Mouse (Mus musculus) forebrain, embryonic 11.5 days (tissue): ENCODE measurements around the gene Vps54. TPM values are rescaled to one million over a fixed set of nuclear protein-coding genes. Genes with fewer than 3 reads are reported as not detected.
"Not testable (repeated sequence)": the region's sequence is repeated elsewhere in the genome, so short reads cannot be mapped to it uniquely, and the experiment has no call there.

Experiments used
- ATAC-seq: fragments of 200-750 bp; cut with Nextera tagmentation; replicated peaks from 2 replicates; pipeline ENCODE4 v1.8.0; 2017; ENCODE audit warnings: moderate TSS enrichment; ENCODE audit not compliant: low FRiP score
- DNase-seq: peaks from one replicate; pipeline ENCODE4 v3.0.0-alpha.2; 2017; ENCODE audit warnings: low spot score
- H3K27ac ChIP-seq: fragments of 300-500 bp; sonication (generic); 2 replicates; pipeline ENCODE4 v1.5.1; 2014; ENCODE audit warnings: low read depth, low read length
- H3K27me3 ChIP-seq: fragments of 300-500 bp; sonication (generic); 2 replicates; pipeline ENCODE4 v1.6.1; 2014; ENCODE audit warnings: mild to moderate bottlenecking, low read length, mixed read lengths; ENCODE audit not compliant: control insufficient read depth, insufficient read depth
- H3K36me3 ChIP-seq: fragments of 300-500 bp; sonication (generic); 2 replicates; pipeline ENCODE4 v1.6.1; 2014; ENCODE audit warnings: mild to moderate bottlenecking, low read length, moderate library complexity, mixed read lengths; ENCODE audit not compliant: control insufficient read depth, insufficient read depth
- H3K4me1 ChIP-seq: fragments of 300-500 bp; sonication (generic); replicated peaks from 2 replicates; pipeline ENCODE4 v1.6.1; 2014; ENCODE audit warnings: low read length, mixed read lengths; ENCODE audit not compliant: control insufficient read depth, insufficient read depth
- H3K4me2 ChIP-seq: fragments of 300-500 bp; sonication (generic); 2 replicates; pipeline ENCODE4 v1.6.1; 2014; ENCODE audit warnings: low read depth, mild to moderate bottlenecking, low read length, moderate library complexity, mixed read lengths; ENCODE audit not compliant: severe bottlenecking
- H3K4me3 ChIP-seq: fragments of 300-500 bp; sonication (generic); 2 replicates; pipeline ENCODE4 v1.5.1; 2014; ENCODE audit warnings: low read depth, low read length
- H3K9ac ChIP-seq: fragments of 300-500 bp; sonication (generic); 2 replicates; pipeline ENCODE4 v1.6.1; 2014; ENCODE audit warnings: low read length
- H3K9me3 ChIP-seq: fragments of 300-500 bp; sonication (generic); 2 replicates; pipeline ENCODE4 v1.6.1; 2016; ENCODE audit warnings: low read length, mixed read lengths; ENCODE audit not compliant: control insufficient read depth
- WGBS: fragments of 180-500 bp; shearing (Covaris S2); extraction: QIAGEN DNeasy Blood & Tissue Kit; methylation state at CpG from one replicate; pipeline ENCODE4 v1.1.7; 2014; 5-methylcytosine and 5-hydroxymethylcytosine counted together
- polyA plus RNA-seq: library from polyadenylated mRNA; unstranded; fragments of >200 nt; fragmentation: Nextera tagmentation; extraction: Ambion mirVana; gene quantifications from 2 replicates; pipeline ENCODE4 v1.2.1, GENCODE M21; 2014

Vps54 gene
- polyA plus RNA-seq, 1 experiment from 2014 or later = 17.3 TPM

DNA sequence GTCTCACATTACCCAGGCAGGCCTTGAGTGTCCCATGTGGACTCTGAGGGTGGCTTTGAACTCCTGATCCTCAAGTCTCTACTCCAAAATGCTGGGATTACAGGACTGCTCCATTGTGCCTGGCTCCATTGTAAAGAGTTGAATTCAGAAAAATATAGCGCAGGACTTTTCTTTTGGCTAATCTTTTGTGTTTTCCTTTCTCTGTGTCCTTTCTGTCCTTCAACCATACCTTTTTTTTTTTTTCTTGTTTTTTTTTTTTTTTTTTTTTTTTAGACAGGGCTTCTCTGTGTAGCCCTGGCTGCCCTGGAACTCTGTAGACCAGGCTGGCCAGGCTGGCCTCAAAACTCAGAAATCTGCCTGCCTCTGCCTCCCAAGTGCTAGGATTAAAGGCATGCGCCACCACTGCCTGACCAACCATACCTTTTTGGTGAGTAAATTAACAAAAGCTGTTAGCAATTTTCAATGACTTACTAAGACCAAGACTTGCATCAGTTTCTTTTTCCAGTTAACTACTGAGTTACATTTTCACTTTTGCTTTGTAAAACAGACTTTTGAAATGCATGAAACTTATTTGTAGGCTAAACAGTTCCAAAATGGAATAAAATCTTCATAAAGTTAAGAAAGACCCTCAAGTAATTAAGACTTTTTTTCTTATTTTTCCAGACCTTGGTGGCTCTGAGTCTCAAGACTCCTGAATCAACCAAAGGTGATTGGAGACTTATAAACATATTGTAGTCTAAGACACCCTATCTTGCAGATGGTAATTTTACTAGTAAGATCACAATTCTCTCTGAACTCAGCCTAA is 1.4 kb upstream of the Vps54 start:
- Histone ChIP-seq H3K9ac (peak overlapping the region; percentile 98; the same call in 1 of the 2 replicates), H3K4me1 (no peaks in the 10 kb centered on the region), H3K9me3 (no peaks in the 10 kb centered on the region), H3K4me3 (peak overlapping the region; percentile 93; the same call in 1 of the 2 replicates), H3K27me3 (no peaks in the 10 kb centered on the region), H3K4me2 (peak overlapping the region; percentile 61; the same call in 1 of the 2 replicates), H3K36me3 (no peaks in the 10 kb centered on the region), H3K27ac (no peak overlapping the region)
- DNase-seq (no peak), ATAC-seq (no peak)
- 94% methylated on average over 2 of the region's 2 CpGs for WGBS

DNA sequence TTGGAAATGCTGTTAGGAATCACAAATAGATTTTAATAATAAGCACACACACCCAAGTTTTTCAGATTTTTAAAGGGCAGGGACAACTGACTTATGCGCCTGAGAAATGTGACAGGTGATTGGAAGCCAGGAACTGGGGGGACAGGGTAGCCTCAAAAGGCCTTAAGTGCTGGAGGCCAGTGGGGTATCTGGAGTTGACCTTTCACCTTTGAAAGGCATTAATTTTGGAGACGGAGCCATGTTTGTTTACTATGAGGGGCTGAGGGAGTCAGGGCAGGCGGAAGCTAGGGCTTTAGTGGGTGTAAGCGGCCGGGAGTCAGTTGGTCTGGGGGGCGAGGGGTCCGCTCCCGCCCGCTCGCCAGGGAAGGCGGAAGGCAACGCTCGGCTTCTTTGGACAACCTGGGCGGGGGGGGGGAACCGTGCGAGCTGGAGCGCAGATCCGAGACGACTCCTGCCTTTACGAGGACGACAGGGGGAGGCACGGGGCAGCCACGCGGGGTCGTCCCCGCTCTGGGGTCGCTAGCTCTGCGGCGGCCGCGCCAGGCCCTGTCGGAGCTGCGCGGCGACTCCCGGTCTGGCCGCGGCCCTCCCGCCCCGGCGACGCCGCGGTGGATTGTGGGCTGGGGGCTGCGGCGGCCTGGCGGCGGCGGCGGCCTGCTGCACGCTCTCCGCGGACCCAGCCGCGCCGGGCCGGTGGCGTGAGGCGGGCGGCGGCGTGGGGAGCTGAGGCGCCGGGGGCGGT is 631 bp upstream of the Vps54 start:
- H3K36me3 ChIP-seq = no peaks in the 10 kb centered on the region
- peak overlapping the region; percentile 98 for H3K9ac ChIP-seq
- no peaks in the 10 kb centered on the region for H3K9me3 ChIP-seq
- under 1% methylated on average over 50 of the region's 65 CpGs for WGBS
- no peaks in the 10 kb centered on the region for H3K27me3 ChIP-seq
- H3K4me1 ChIP-seq = no peaks in the 10 kb centered on the region
- DNase-seq = peak; percentile 85
- H3K4me2 ChIP-seq = peak overlapping the region; percentile 61
- H3K4me3 ChIP-seq = peak overlapping the region; percentile 93
- peak; percentile 90 for ATAC-seq
- peak overlapping the region; percentile 93 for H3K27ac ChIP-seq

DNA sequence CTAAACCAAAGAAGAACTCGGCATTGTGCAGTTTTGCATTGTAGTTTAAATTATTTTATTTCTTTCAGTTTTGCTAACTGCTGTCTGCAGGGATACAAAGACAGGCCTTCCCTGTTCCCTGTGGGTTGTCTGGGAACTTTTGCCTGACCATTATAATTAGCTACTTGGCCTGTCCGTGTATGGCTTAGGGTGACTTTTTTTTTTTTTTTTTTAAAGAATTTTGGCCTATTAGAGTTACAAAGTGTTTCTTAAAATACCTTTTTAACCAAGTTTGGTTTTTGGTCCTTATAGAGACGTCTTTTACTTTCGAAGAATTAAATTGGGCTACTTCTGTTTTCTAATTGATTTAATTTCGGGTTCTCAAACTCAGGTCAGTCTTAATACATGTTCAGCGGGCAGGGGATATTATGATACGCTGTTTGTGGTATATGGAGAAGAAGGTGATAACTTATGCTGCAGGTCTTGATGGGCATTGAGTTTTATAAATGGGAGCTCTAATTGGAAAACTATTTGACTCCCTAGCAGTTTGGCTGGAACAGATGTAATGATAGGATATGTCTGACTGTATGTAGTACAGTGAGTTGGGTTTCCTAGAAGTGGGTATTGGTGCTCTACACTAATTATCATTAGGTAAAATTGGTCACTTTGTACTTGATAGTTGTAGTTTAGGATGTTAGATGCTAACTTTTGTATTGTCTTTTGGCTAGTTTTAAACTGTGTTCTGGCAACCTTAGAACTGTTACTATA is 855 bp downstream of the Vps54 start:
- Histone ChIP-seq H3K9me3 (no peaks in the 10 kb centered on the region), H3K27ac (peak overlapping the region; percentile 93; the same call in 1 of the 2 replicates), H3K27me3 (no peaks in the 10 kb centered on the region), H3K9ac (peak overlapping the region; percentile 98), H3K4me2 (peak overlapping the region; percentile 61), H3K4me1 (no peaks in the 10 kb centered on the region), H3K4me3 (peak overlapping the region; percentile 93), H3K36me3 (no peaks in the 10 kb centered on the region)
- ATAC-seq = no peak
- WGBS = 25% methylated on average over 7 of the region's 7 CpGs
- DNase-seq = no peak

DNA sequence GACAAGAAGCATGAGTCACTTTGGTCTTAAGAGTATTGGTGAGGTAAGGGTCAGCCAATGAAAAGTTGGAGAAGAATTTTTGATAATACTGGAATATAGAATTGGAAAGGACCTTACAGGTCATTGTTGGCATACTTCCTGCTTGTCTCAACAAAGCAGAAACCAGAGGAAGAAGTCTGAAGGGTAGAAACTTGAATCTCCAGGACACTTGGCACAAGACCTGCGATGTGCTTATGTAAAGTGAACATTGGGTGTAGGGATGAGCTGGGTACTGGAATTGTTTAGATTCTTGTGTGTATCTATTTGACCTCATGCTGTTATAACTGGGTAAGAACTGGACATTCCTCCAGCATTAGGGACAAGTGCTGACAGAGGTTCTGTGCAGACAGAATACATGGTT is 2.3 kb downstream of the Vps54 start:
- 92% methylated on average over 1 of the region's 1 CpGs for WGBS
- Histone ChIP-seq H3K36me3 (no peaks in the 10 kb centered on the region), H3K9me3 (no peaks in the 10 kb centered on the region), H3K9ac (no peak overlapping the region), H3K4me1 (no peaks in the 10 kb centered on the region), H3K27ac (no peak overlapping the region), H3K4me2 (no peak overlapping the region), H3K4me3 (no peak overlapping the region), H3K27me3 (no peaks in the 10 kb centered on the region)
- no peak for ATAC-seq
- no peak for DNase-seq

DNA sequence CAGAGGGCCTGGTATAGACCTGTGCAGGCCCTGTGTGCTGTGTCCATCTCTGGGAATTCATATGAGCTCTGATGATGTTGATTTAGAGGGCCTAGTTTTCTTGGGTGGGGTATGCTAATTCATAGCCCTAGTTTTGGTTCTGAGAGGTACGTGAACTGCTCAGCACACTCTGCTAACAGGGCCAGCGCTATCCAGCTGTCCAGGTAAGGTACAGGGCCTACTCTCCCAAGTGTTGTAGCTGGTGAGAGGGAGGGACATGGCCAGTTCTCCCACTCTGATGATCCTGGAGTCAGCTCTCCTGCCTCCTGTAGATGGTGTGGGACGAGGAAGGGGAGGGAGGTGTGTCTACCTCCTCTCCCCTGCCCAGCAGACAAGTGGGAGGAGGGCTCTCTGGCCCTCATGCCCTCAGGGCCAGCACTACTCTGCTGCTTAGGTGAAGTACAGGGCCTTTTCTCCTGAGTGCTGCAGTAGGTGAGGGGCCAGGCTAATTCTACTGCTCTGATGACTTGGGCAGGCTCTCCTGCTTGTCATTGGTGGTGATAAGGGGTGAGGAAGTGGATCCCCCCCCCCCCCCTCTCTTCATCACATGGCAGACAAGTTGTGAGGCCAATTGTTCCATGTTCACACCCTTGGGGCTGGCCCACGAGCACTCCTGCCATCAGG is 8.3 kb downstream of the Vps54 start:
- DNase-seq = no peak
- Histone ChIP-seq H3K9ac (no peak overlapping the region), H3K9me3 (no peaks in the 10 kb centered on the region), H3K36me3 (no peaks in the 10 kb centered on the region), H3K4me1 (no peaks in the 10 kb centered on the region), H3K4me2 (no peak overlapping the region), H3K4me3 (no peak overlapping the region), H3K27ac (no peak overlapping the region), H3K27me3 (no peaks in the 10 kb centered on the region)
- 88% methylated on average over 4 of the region's 4 CpGs for WGBS
- ATAC-seq = no peak

DNA sequence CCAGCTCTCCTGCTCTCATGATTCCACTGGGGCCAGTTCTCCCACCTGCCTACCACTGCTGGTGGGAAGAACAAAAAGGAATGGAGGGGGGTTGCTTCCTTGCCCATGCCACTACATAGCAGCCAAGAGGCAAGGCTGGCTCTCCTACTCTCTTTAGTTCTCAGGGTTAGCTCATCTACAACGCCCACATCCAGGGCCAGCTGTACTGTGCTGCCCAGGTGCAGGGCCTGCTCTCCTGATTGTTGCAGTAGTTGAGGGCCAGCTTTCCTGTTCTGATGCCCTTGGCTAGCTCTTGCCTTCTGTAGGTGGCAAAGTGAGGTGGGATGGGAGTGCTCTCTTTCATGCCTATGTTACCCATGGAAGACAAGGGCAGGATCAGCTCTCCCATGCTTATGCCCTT is 8.9 kb downstream of the Vps54 start:
- Histone ChIP-seq H3K9me3 (no peaks in the 10 kb centered on the region), H3K4me1 (no peaks in the 10 kb centered on the region), H3K36me3 (no peaks in the 10 kb centered on the region), H3K9ac (no peak overlapping the region), H3K27me3 (no peaks in the 10 kb centered on the region), H3K27ac (no peak overlapping the region), H3K4me3 (no peak overlapping the region), H3K4me2 (no peak overlapping the region)
- DNase-seq (no peak), ATAC-seq (no peak)
- WGBS = 100% methylated on average over 1 of the region's 1 CpGs

DNA sequence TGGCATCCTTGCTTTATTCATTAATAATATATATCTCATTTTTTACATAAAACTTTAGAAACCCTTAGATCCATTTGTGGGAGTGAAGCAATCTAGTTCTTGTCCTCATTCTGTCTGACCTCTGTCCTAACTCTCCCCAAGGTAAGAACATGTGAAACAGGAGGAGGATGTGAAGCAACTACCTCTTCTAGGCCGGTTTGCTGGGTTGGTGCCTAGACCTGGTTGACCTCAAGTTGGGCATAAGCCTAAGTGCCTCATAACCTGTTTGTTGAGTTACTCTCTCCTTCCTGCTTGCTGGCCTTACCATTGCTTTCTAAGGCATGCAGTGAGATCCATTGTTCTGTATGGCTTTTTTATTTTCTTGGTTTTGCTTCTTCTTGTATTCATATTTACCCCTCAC is 11.3 kb downstream of the Vps54 start:
- DNase-seq (no peak), ATAC-seq (no peak)

DNA sequence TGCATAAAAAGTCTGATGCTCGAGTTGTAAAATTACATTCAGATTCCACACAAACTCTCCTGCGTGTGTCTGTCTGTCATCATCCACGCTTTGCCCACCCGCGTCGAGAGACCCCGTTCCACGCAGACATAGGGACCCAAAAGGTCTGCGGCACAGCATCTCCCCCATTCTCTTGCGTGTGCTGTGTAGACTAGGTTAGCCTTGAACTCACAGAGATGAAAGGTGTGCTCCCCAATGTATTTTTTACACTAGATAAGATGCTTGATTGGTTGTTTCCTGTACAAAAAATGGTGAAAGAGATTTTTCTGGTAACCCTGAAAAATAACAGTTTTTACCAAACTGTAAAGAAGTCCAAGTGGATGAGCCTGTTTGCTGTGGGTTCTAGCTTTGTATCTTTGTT is 19.5 kb downstream of the Vps54 start:
- not testable (repeated sequence) for H3K27me3 ChIP-seq, H3K36me3 ChIP-seq, ATAC-seq, H3K4me3 ChIP-seq, H3K9ac ChIP-seq, DNase-seq, H3K4me1 ChIP-seq, H3K4me2 ChIP-seq, H3K27ac ChIP-seq, H3K9me3 ChIP-seq
- WGBS = 98% methylated on average over 10 of the region's 10 CpGs

More for the DNA sequence above, 11.3 kb downstream of the Vps54 start:
- Histone ChIP-seq H3K9me3 (no peaks in the 10 kb centered on the region), H3K4me1 (no peaks in the 10 kb centered on the region), H3K27me3 (no peaks in the 10 kb centered on the region), H3K27ac (no peak overlapping the region), H3K4me2 (no peak overlapping the region), H3K36me3 (no peaks in the 10 kb centered on the region), H3K9ac (no peak overlapping the region), H3K4me3 (no peak overlapping the region)
- WGBS = 93% methylated on average over 1 of the region's 1 CpGs
